Mouse (Mus musculus) gonadal fat pad, adult 2 months (tissue): Measurements from ENCODE around the gene Zbtb25. TPM values are rescaled to one million over a fixed set of nuclear protein-coding genes. Genes with fewer than 3 reads are reported as not detected.
A peak's percentile ranks its signal among the peaks of the same experiment; 100 is the strongest.

Source experiments
- DNase-seq: peaks from one replicate; pipeline ENCODE4 v3.0.0-alpha.2; 2012; ENCODE audit warnings: low read depth
- polyA plus RNA-seq: library from polyadenylated mRNA; depleted of rRNA; stranded (reverse); fragments of >200 nt; gene quantifications from 2 replicates; pipeline ENCODE4 v1.2.3, GENCODE M21; 2012; rRNA removed

The Zbtb25 gene
- 8.9 and 10.1 TPM in 2 replicates for polyA plus RNA-seq

DNA sequence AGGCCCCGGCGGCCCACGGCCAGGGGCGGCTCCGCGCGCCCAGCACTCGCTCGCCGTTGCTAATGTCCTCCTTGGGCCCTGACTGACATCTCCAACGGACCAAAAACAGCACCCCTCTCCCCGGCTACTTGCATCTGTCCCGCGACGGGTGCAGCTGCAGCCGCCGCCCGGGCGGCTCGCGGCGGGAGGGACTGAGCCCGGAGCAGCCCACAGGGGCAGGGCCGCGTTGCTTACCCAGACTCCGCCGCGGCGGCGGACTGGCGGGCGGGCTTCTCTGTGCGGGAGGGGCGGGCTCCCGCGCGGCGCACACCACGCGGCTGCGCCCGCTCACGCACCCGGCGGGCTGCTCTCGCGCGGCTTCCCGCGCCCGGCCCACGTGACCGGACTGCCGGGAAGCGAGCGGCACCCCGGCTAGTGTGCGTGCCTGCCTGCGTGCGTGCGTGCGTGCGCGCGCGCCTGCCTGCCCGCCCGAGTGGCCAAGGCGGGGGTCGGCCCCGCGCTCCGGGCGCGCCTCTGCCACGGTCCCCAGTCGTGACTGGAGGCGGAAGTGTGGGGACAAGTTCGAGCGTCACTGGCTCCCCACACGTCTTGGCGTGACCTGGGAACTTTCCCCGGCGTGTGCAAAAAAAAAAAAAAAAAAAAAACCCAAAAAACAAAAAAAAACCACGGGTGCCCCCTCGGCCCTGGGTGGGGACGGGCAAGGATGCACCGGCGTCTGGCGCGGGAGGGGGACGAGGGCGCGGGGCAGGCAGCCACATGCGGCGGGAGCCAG, at the start of gene Zbtb25:
Gene Zbtb25, minus strand, starts transcription at position 397 of the 772 bp plus-strand sequence.
- no peak for DNase-seq

DNA sequence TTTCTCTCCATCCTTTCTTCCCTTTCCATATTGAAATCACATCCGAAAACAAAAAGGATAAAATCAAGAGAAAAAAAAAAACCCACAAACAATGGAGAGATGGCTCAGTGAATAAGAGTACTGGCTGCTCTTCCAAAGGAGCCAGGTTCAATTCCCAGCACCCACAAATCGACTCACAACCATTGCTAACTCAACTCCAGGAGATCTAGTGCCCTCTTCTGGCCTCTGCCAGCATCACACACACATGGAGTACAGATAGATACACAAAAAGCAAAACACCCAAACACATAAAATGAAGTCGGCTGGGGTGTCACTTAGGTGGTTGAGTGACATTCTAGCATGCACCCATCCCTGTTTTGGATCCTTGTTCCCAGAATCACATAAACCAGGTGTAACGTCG, 48.9 kb upstream of the Zbtb25 start:
- no peak for DNase-seq

DNA sequence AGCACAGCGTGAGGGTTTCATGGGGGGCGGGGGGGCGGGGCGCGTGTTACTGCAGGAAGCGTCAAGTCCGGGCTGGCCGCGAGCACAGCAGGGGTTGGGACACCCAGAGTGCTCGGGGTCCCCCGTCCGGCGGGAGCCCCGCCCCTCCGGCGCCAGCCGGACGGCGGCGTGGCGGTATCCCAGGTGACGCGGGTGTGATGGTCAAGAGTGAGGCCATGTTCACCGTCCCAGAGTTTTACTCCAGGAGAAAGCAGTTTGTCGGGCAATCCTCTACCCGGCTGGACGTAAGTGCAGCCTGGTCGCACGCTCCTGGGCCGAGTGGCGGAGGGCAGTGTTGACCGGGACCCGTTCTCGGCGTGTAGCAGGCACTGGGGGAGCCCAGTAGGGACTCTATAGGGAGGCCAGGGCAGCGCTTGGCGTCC, 48.0 kb upstream of the Zbtb25 start, which contains the start of gene Ppp1r36:
Gene Ppp1r36, plus strand, starts transcription at position 106 of the 422 bp plus-strand sequence.
- DNase-seq: no peak

DNA sequence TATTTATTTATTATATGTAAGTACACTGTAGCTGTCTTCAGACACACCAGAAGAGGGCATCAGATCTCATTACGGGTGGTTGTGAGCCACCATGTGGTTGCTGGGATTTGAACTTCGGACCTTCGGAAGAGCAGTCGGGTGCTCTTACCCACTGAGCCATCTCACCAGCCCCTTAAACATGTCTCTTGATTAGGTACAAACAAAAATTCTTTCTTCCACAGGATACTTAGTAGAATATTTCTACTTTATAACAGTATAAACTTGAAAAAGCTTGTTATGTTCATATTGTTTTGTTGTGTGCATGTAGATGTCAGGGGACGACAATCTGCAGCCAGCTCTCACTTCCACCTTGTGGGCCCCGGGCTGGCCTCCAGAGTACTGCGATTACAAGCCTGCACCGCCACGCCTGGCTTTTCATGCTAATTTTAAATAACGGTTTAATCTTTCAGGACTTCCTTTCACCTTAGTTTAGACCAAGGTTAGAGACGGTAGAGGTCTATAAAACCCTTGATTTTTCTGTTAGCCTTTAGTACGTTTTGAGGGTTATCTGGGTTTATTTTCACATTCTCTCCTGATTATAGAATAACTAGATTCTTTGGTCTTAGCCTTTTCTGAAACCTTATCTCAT, 46.1 kb upstream of the Zbtb25 start:
- no peak for DNase-seq

DNA sequence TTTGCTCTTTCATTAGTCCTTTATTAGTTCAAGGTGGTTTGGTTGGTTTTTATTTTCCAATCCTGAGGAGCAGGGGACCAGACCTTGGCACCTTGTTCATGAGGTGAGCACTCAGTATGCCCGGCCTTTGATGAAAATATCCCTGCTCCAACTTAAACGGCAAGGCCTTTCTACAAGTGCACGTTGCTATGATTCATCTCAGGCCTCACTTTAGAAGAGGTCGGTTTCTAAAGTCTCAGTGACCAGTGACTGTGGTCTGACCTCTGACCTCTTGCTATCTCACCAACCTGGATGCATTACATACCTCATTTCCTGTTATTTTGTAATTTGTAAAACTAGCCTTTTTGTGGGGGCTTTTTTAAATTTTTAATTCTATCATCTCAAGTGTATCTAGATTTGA, 39.8 kb upstream of the Zbtb25 start:
- DNase-seq: no peak

DNA sequence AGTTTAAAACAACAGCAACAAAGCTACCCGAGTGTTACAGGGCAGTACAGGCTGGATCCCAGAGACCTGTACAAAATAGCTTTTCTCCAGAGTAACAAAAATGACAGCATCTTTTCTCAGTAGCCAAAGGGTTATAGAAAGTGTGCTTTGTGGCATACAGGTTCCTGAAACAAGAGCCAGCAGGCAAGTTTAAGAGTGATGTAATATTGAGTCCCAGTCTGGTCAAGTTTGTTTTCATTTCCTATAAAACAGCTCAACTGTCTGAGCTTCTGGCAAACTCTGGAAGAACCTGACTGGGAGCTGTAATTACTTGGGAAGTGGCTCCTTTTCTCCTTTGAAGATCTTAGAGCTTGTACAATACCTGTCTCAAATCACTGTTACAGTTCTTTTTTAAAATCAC, 37.8 kb upstream of the Zbtb25 start:
- peak; percentile 47 for DNase-seq

DNA sequence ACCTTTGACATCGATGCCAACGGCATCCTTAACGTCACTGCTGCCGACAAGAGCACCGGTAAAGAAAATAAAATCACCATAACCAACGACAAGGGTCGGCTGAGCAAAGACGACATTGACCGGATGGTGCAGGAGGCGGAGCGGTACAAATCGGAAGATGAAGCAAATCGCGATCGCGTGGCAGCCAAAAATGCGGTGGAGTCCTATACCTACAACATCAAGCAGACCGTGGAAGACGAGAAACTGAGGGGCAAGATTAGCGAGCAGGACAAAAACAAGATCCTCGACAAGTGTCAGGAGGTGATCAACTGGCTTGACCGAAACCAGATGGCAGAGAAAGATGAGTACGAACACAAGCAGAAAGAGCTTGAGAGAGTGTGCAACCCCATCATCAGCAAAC, 36.6 kb upstream of the Zbtb25 start:
- DNase-seq: no peak

DNA sequence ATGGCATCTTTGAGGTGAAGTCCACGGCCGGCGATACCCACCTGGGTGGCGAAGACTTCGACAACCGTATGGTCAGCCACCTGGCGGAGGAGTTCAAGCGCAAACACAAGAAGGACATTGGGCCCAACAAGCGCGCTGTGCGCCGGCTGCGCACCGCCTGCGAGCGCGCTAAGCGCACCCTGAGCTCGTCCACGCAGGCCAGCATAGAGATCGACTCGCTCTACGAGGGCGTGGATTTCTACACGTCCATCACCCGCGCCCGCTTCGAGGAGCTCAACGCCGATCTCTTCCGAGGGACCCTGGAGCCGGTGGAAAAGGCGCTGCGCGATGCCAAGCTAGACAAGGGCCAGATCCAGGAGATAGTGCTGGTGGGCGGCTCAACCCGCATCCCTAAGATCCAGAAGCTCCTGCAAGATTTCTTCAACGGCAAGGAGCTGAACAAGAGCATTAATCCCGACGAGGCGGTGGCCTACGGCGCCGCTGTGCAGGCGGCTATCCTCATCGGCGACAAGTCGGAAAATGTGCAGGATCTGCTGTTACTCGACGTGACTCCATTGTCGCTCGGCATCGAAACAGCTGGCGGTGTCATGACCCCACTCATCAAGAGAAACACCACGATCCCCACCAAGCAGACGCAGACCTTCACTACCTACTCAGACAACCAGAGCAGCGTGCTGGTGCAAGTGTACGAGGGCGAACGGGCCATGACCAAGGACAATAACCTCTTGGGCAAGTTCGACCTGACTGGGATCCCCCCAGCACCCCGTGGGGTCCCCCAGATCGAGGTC, 36.0 kb upstream of the Zbtb25 start:
- no peak for DNase-seq

DNA sequence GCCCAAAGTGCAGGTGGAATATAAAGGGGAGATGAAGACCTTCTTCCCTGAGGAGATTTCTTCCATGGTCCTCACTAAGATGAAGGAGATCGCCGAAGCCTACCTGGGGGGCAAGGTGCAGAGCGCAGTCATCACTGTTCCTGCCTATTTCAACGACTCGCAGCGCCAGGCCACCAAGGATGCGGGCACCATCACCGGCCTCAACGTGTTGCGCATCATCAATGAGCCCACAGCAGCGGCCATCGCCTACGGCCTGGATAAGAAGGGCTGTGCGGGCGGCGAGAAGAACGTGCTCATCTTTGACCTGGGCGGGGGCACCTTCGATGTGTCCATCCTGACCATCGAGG, 35.4 kb upstream of the Zbtb25 start:
- no peak for DNase-seq

DNA sequence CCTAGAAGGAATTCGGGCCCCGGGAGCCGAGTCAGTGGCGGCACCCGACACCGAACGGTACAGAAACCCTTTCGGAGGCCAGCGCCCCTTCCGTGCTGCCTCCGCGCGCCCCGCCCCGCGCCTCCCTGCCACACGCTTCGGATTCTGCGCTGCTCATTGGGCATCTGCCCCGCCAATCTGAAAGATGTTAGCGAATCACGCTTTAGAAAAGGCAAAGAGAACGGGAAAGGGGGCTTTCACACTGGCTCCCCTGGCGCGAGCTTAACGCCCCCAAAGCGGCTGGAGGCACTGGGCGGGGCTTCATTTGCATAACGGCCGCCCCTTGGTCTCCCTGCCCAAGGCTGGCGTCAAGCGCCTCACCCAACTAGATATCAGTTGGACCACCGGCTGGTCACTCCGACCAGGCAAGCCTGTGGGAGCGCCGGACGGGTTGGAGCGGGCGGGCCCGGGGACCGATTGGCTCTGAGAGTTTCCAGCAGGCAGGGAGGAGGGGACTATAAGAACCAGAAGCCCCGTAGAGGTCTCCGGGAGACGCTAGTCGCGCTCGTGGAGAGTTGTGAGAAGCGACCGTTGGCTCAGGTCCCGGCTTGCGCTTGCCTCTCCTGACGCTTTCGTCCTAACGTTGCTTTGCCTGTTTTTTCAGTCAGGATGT, 34.6 kb upstream of the Zbtb25 start, which contains the start of gene Hspa2:
Gene Hspa2, plus strand, starts transcription at position 291 of the 652 bp plus-strand sequence.
- DNase-seq: peak; percentile 69

DNA sequence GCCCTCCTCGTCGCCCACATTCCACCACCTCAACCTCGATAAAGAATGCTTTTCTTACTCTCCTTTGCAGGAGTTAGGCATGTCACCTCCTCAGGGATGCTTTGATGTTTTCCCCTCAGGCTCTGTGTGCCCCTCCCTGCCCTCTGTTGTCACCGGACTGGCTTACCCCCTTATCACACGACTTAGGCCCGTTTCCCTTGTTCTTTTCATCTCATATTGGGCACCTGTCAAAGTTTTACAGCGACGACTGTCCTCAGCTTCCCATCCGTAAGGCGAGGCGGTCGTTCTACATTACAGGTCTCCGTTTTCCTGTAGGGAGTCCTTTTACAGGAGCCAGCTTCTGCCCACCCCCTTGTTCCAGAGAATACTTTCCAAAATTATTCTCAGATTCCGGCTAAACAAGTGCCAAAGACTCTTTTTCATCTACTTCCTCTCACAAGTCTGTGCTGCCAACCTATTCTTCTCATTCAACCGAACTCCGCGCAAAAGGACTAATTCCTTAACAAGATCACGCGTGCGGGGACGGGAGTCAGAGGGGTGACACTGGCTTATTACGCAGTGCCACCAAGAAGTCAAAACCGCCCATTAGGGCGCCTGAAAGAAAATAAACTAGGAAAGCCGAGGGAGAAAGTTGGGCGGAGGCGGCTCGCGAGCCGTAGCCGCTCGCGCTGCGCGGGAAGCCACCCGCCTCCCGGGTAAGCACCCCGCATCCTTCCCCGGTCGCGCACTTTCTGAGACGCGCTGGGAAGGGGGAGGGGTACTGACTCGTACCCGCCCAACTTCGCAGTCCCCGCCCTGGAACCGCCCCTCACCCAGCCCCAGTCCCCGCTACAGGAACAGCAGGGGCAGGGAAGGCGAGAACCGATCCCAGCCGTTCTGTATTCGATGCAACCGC, 33.8 kb upstream of the Zbtb25 start:
- DNase-seq: no peak

DNA sequence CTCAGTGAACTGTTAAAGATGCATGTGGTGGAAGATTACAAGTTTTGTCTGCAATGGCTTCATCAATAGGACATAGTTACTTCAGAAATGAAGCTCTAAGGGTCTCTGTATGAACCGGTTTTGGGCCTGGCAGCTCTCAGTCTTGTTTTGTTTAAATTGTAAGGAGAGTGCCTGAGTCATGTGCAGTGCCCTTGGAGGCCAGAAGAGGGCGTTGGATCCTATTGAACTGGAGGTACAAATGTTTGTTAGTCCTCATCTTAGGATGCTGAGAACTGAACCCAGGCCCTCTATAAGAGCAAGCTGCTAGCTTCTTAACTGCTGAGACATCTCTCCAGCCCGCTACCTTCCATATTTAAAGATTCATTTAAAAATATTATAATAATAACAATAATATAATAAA, 32.3 kb upstream of the Zbtb25 start:
- DNase-seq: no peak

DNA sequence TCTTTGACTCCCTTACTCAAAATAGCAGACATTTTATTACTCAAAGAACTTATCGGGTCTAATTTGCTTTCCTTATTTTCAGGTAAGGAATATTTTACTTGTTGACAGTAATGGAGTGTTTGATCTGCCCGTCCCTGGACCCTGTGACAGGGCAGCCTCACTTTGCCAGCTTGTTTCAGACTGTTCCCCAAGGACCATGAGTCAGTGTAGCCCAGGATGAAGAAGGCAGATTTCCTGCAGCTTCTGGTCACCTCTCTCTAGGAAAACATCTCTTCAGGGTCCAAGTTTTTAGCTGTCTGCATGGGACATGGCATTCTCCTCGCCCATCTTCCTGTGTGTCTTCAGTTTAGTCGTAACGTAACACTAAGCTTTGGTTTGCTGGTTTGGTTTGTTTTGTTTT, 27.9 kb upstream of the Zbtb25 start:
- DNase-seq: no peak

DNA sequence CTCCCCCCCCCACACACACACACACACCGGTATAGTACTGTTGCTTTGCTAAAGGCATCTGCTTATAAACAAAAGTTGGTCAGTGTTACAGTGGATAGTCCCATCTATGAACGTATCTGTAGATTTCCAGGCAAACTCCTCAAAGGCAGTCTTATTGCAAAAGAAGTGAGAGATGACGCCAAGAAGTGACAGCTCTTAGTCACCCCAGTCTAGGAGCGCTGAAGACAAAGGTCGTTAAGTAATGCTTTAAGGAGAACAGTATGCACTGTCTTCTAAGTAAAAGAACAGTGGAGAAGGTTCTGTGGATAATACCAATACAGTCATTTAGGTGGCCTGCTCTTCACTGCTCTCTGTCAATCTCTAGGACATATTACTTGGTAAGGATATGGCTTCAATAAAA, 23.6 kb upstream of the Zbtb25 start:
- DNase-seq: no peak

DNA sequence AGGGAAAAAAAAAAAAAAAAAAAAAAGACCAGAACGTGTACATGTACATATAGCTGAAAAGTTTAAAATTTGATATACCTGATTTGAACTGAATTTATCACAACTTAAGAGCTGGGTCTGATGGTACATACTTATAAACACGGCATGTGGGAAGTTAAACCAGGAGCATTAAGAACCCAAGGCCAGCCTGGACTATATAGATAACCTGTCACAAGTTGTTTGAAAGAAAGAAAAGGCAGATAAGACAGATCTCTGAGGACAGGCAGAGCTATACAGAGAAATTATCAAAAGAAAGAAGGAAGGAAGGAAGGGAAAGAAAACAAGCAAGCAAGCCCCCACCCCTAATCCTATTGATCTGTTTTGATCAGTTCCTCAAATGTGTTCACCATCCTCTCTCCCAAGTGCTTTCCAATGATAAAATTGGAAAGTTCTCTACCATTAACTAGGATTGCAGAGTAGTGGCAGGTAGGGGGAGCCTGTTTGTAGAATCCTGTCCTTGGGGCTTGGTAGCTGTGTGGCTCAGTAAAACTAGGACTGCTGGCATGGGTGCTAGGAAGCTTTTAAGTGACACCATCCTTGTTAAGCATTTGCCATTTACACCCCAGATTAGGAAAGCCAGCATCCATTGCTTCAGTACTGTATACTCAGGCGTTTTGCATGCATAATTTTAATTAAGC, 22.3 kb upstream of the Zbtb25 start:
- DNase-seq: no peak

DNA sequence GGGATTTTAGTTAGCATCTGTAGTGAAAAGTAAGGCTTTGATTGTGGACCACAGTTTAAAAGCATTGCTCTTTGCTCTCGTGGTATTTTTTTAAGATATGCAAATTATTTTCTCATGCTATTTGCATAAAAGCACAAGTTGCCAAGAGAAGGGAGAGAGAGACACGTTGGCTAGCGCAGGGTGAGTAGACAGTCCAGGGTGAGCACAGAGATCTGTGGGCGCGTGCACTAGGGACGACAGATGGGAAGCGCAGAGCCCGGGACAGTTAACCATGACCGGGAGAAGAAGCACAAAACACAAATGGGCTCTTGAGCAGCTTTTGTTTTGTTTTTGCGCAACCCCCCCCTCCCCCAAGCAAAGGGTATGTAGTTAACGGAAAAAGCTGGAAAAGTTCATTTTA, 19.4 kb upstream of the Zbtb25 start:
- DNase-seq: no peak

DNA sequence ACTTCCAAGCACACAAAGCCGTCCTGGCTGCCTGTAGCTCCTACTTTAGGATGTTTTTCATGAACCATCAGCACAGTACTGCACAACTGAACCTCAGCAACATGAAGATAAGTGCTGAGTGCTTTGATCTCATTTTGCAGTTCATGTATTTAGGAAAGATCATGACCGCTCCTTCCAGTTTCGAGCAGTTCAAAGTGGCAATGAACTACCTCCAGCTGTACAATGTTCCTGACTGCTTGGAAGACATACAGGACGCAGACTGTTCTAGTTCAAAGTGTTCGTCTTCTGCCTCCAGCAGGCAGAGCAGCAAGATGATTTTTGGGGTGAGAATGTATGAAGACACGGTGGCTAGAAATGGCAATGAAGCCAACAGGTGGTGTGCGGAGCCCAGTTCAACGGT, 15.9 kb upstream of the Zbtb25 start:
- DNase-seq: no peak

DNA sequence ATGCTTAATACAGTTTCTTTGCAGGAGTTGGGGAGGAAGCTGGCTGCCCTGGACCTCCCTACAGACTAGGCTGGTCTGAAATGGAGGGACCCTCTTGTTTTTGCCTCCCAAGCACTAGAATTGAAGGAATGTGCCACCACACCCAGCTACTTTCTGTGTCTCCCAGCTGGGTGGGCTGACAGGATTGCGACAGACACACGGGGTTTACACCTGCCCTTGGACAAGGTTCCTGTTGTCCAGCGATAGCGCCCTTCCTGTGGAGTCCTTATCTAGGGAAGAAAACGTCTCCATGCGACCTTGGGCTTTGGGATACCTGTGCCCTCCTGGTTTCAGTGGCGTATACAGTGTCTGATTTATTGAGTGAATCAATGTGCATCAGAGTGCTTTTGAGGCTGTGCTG, 10.7 kb upstream of the Zbtb25 start:
- DNase-seq: no peak

DNA sequence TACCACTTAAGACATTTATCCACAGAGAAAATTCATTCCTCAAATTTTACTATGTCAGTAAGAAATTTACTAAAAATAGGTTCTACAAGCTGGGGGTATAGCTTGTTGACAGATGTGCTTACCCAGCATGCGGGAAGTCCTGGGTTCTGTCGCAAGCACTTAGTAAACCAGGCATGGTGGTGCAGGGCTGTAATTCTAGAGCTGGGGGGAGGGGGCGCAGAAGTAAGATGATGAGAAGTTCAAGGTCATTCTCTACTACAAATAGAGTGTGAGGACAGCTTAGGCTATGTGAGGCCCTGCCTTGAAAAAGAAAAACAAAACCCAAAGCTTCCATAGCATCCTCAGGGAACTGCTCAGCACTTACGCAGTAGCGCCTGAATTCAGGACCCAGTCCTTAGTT, 9.2 kb upstream of the Zbtb25 start:
- no peak for DNase-seq

DNA sequence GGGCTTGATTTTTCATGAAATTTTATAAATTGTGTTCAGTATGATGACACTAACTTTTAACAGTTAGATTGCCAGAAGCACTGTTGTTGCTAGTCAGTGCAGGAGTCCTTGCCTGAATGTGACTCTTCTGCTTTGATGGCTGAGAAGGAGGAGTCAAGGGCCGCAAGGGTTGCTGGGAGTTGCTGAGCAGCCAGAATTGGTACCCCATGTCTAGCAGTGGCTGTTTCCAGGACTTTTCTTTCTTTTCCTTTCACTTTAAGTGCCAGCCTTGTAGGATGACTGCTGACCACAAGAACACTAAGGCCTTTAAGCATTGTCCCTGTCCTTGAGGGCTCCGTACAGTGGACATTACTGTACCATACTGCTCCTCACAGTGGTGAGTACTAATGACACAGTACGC, 8.3 kb upstream of the Zbtb25 start:
- DNase-seq: no peak

DNA sequence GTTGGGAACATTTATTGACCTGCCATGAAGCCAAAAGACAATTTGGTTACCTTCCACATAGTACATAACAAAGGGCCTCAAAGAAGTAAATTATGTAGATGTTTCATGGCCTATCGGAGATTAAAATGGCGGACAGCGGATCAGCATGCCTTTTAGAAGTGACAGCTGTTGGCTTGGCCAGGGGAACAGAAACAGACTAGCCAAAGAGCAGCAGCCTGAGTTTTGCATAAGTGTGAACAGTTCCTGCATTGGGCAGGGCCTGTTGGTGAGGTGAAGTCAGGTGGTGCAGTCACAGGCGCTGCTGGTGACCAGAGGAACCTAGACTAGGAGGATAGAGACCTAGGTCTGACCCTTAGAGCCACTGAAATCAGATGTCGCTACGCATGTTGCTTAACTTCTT, 7.7 kb upstream of the Zbtb25 start:
- DNase-seq: no peak
